Mouse (Mus musculus): Measurements from ENCODE around the gene Ubiad1. TPM values are rescaled to one million over a fixed set of nuclear protein-coding genes. Genes with fewer than 3 reads are reported as not detected.

Ubiad1 gene
- polyA plus RNA-seq, 1 experiment from 2014 or later: 20.4 TPM

- H3K4me1 ChIP-seq (replicated peaks; ENCODE audit: control insufficient read depth, insufficient read depth, low read length): peaks cover 8% of the 10 kb centered on the region; the same call in 1 of the 2 replicates
- no peaks in the 10 kb centered on the region for H3K9me3 ChIP-seq (ENCODE audit: control insufficient read depth, low read length)
- WGBS: 78% methylated on average over 18 of the region's 18 CpGs
- no peak overlapping the region for H3K27ac ChIP-seq (ENCODE audit: low read length)
- H3K27me3 ChIP-seq (replicated peaks; ENCODE audit: control insufficient read depth, insufficient read depth, low read length): no peaks in the 10 kb centered on the region
- H3K36me3 ChIP-seq (ENCODE audit: control insufficient read depth, insufficient read depth): no peaks in the 10 kb centered on the region
- ATAC-seq: peak; percentile 9; the same call in 1 of the 2 replicates
- no peak overlapping the region for H3K4me3 ChIP-seq (replicated peaks; ENCODE audit: low read length)
- no peak overlapping the region for H3K9ac ChIP-seq (replicated peaks; ENCODE audit: low read depth, low read length)
- H3K4me2 ChIP-seq (ENCODE audit: low read length): no peak overlapping the region
Observed at GRCm38 (mm10) chr4:148397531-148398287, 46.9 kb downstream of the Ubiad1 start.

GRCm38 (mm10) chr4:148397113-148397512 lies 47.5 kb downstream of the Ubiad1 start:
- no peaks in the 10 kb centered on the region for H3K9me3 ChIP-seq (ENCODE audit: control insufficient read depth, low read length)
- no peaks in the 10 kb centered on the region for H3K27me3 ChIP-seq (replicated peaks; ENCODE audit: control insufficient read depth, insufficient read depth, low read length)
- H3K27ac ChIP-seq (ENCODE audit: low read length): no peak overlapping the region
- H3K36me3 ChIP-seq (ENCODE audit: control insufficient read depth, insufficient read depth): no peaks in the 10 kb centered on the region
- H3K9ac ChIP-seq (replicated peaks; ENCODE audit: low read depth, low read length): no peak overlapping the region
- no peak overlapping the region for H3K4me3 ChIP-seq (replicated peaks; ENCODE audit: low read length)
- peaks cover 11% of the 10 kb centered on the region; the same call in 1 of the 2 replicates for H3K4me1 ChIP-seq (replicated peaks; ENCODE audit: control insufficient read depth, insufficient read depth, low read length)
- H3K4me2 ChIP-seq (ENCODE audit: low read length): no peak overlapping the region
- WGBS: 84% methylated on average over 4 of the region's 4 CpGs
- no peak for ATAC-seq

GRCm38 (mm10) chr4:148395875-148396274 lies 48.7 kb downstream of the Ubiad1 start:
- no peak overlapping the region for H3K4me3 ChIP-seq (replicated peaks; ENCODE audit: low read length)
- no peak for ATAC-seq
- H3K9ac ChIP-seq (replicated peaks; ENCODE audit: low read depth, low read length): no peak overlapping the region
- no peaks in the 10 kb centered on the region for H3K27me3 ChIP-seq (replicated peaks; ENCODE audit: control insufficient read depth, insufficient read depth, low read length)
- no peak overlapping the region for H3K27ac ChIP-seq (ENCODE audit: low read length)
- no peak overlapping the region for H3K4me2 ChIP-seq (ENCODE audit: low read length)
- peaks cover 17% of the 10 kb centered on the region for H3K4me1 ChIP-seq (replicated peaks; ENCODE audit: control insufficient read depth, insufficient read depth, low read length)
- no peaks in the 10 kb centered on the region for H3K9me3 ChIP-seq (ENCODE audit: control insufficient read depth, low read length)
- H3K36me3 ChIP-seq (ENCODE audit: control insufficient read depth, insufficient read depth): no peaks in the 10 kb centered on the region
- WGBS: 55% methylated on average over 6 of the region's 6 CpGs

GRCm38 (mm10) chr4:148395198-148395597 lies 49.4 kb downstream of the Ubiad1 start:
- H3K27ac ChIP-seq (ENCODE audit: low read length): no peak overlapping the region
- no peaks in the 10 kb centered on the region for H3K27me3 ChIP-seq (replicated peaks; ENCODE audit: control insufficient read depth, insufficient read depth, low read length)
- H3K4me3 ChIP-seq (replicated peaks; ENCODE audit: low read length): no peak overlapping the region
- H3K4me2 ChIP-seq (ENCODE audit: low read length): no peak overlapping the region
- ATAC-seq: no peak
- H3K9me3 ChIP-seq (ENCODE audit: control insufficient read depth, low read length): no peaks in the 10 kb centered on the region
- WGBS: 60% methylated on average over 7 of the region's 7 CpGs
- H3K4me1 ChIP-seq (replicated peaks; ENCODE audit: control insufficient read depth, insufficient read depth, low read length): peaks cover 17% of the 10 kb centered on the region
- no peak overlapping the region for H3K9ac ChIP-seq (replicated peaks; ENCODE audit: low read depth, low read length)
- no peaks in the 10 kb centered on the region for H3K36me3 ChIP-seq (ENCODE audit: control insufficient read depth, insufficient read depth)

GRCm38 (mm10) chr4:148391714-148392310 lies 52.8 kb downstream of the Ubiad1 start:
- Histone ChIP-seq H3K27me3 (replicated peaks; ENCODE audit: control insufficient read depth, insufficient read depth, low read length) (no peaks in the 10 kb centered on the region), H3K36me3 (ENCODE audit: control insufficient read depth, insufficient read depth) (no peaks in the 10 kb centered on the region), H3K4me1 (replicated peaks; ENCODE audit: control insufficient read depth, insufficient read depth, low read length) (peaks cover 15% of the 10 kb centered on the region), H3K9ac (replicated peaks; ENCODE audit: low read depth, low read length) (no peak overlapping the region), H3K4me3 (replicated peaks; ENCODE audit: low read length) (no peak overlapping the region), H3K27ac (ENCODE audit: low read length) (no peak overlapping the region), H3K9me3 (ENCODE audit: control insufficient read depth, low read length) (no peaks in the 10 kb centered on the region), H3K4me2 (ENCODE audit: low read length) (peak overlapping the region; percentile 6; the same call in 1 of the 2 replicates)
- ATAC-seq: peak; percentile 24; the same call in 1 of the 2 replicates
- WGBS: 64% methylated on average over 21 of the region's 21 CpGs

GRCm38 (mm10) chr4:148389635-148390034 lies 54.9 kb downstream of the Ubiad1 start:
- Histone ChIP-seq H3K9me3 (ENCODE audit: control insufficient read depth, low read length) (no peaks in the 10 kb centered on the region), H3K27me3 (replicated peaks; ENCODE audit: control insufficient read depth, insufficient read depth, low read length) (no peaks in the 10 kb centered on the region), H3K4me3 (replicated peaks; ENCODE audit: low read length) (no peak overlapping the region), H3K4me2 (ENCODE audit: low read length) (no peak overlapping the region), H3K36me3 (ENCODE audit: control insufficient read depth, insufficient read depth) (no peaks in the 10 kb centered on the region), H3K9ac (replicated peaks; ENCODE audit: low read depth, low read length) (no peak overlapping the region), H3K27ac (ENCODE audit: low read length) (no peak overlapping the region), H3K4me1 (replicated peaks; ENCODE audit: control insufficient read depth, insufficient read depth, low read length) (peaks cover 18% of the 10 kb centered on the region)
- ATAC-seq: no peak
- 67% methylated on average over 7 of the region's 7 CpGs for WGBS

GRCm38 (mm10) chr4:148389047-148389446 lies 55.5 kb downstream of the Ubiad1 start:
- WGBS: 75% methylated on average over 6 of the region's 6 CpGs
- Histone ChIP-seq H3K27ac (ENCODE audit: low read length) (no peak overlapping the region), H3K27me3 (replicated peaks; ENCODE audit: control insufficient read depth, insufficient read depth, low read length) (no peaks in the 10 kb centered on the region), H3K36me3 (ENCODE audit: control insufficient read depth, insufficient read depth) (no peaks in the 10 kb centered on the region), H3K4me3 (replicated peaks; ENCODE audit: low read length) (no peak overlapping the region), H3K9ac (replicated peaks; ENCODE audit: low read depth, low read length) (no peak overlapping the region), H3K9me3 (ENCODE audit: control insufficient read depth, low read length) (no peaks in the 10 kb centered on the region), H3K4me1 (replicated peaks; ENCODE audit: control insufficient read depth, insufficient read depth, low read length) (peaks cover 24% of the 10 kb centered on the region), H3K4me2 (ENCODE audit: low read length) (no peak overlapping the region)
- no peak for ATAC-seq

GRCm38 (mm10) chr4:148385269-148385668 lies 59.3 kb downstream of the Ubiad1 start:
- WGBS: 60% methylated on average over 7 of the region's 7 CpGs
- no peak for ATAC-seq

More at GRCm38 (mm10) chr4:148385269-148385668, 59.3 kb downstream of the Ubiad1 start:
- peak overlapping the region; percentile 68 for H3K27ac ChIP-seq (ENCODE audit: low read length)
- no peak overlapping the region for H3K4me3 ChIP-seq (replicated peaks; ENCODE audit: low read length)
- H3K4me1 ChIP-seq (replicated peaks; ENCODE audit: control insufficient read depth, insufficient read depth, low read length): peaks cover 14% of the 10 kb centered on the region
- H3K9me3 ChIP-seq (ENCODE audit: control insufficient read depth, low read length): no peaks in the 10 kb centered on the region
- H3K27me3 ChIP-seq (replicated peaks; ENCODE audit: control insufficient read depth, insufficient read depth, low read length): no peaks in the 10 kb centered on the region
- H3K9ac ChIP-seq (replicated peaks; ENCODE audit: low read depth, low read length): no peak overlapping the region
- H3K4me2 ChIP-seq (ENCODE audit: low read length): no peak overlapping the region
- H3K36me3 ChIP-seq (ENCODE audit: control insufficient read depth, insufficient read depth): no peaks in the 10 kb centered on the region

Measured in forebrain, embryonic 16.5 days (tissue).